Mouse (Mus musculus) granulocyte monocyte progenitor cell, adult 5-6 weeks (primary cell): ENCODE data around the gene Rbm7. TPM values are rescaled to one million over a fixed set of nuclear protein-coding genes. Genes with fewer than 3 reads are reported as not detected.
A peak's percentile ranks its signal among the peaks of the same experiment; 100 is the strongest.
"Not testable (repeated sequence)": the region's sequence is repeated elsewhere in the genome, so short reads cannot be mapped to it uniquely, and the experiment has no call there.

Source experiments
- ATAC-seq: replicated peaks from 2 replicates; pipeline ENCODE4 v1.8.0; 2016; ENCODE audit warnings: mild to moderate bottlenecking, moderate TSS enrichment, inconsistent platforms; ENCODE audit not compliant: poor library complexity, severe bottlenecking
- total RNA-seq, 2 experiments: library from RNA; stranded (forward) in 1 of 2; stranded (reverse) in 1 of 2; fragments of 200-712, 200-1000 nt in 1 of 2; fragments of >200 nt in 1 of 2; fragmentation: Nextera tagmentation in 1 of 2; gene quantifications; 2 replicates each; pipeline ENCODE4 v1.2.3; 2014 to 2017

Gene Rbm7
- total RNA-seq (2014; fragmentation: Nextera tagmentation) (76.4 and 85.5 TPM in 2 replicates), total RNA-seq (2017) (105 and 130 TPM in 2 replicates)

DNA sequence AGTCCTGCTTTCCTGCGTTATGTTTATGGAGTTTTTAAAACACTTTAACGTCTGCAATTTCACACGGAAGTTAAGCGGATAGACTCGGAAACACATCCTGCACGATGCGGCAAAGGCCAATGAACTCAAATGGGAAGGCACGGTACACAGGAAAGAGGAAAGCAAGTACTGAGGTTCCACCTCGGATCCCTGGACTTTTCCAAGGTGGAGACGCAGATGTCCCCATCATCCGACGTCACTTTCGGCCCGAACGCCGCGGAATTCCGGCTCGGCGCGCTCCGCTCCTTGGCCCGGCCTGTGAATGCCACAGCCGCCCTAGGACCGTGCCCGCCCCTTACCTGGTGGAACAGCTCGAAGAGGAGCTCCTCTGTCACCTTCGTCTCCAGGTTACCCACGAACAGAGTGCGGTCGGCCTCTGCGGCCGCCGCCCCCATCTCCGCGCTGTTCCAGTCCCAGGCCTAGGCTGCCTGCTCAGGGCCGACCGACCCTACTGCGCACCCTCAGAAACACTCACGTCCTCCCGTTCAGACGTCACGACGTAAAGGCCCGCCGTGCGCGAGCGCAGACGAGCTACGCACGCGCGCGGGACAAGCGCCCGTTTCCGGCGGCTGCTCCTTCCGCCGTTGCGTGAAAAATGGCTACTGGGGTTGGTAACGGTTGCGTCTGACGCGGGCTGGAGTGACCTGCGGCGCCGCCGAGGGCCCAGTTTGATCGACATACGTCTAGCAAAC lies at the start of gene Rbm7, which contains the start of gene Gm5617:
Gene Rbm7 (minus strand): TSS at position 483 of the 731 bp plus-strand sequence.
Gene Gm5617 (plus strand): TSS at position 626 of the 731 bp plus-strand sequence.
- peak; percentile 97 for ATAC-seq

DNA sequence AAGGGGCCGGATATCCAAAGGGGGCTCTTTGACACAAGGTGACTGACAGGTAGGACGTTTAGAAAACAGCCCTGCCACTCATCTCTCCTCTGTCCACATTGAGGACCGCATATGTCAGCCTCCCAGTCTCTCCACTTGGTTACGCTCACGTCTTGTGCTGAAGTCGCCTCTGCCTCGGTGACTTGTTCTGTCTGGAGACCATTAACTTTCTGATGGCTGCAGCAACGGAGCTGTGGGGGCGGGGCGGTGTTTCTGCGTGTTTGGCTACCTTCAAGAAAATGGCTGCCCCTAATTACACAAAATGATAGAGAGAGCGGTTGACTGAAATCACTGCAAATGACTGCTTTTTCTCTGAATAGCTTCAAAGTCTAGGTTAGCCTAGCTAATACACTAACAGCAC lies 43.6 kb upstream of the Rbm7 start:
- ATAC-seq: no peak

DNA sequence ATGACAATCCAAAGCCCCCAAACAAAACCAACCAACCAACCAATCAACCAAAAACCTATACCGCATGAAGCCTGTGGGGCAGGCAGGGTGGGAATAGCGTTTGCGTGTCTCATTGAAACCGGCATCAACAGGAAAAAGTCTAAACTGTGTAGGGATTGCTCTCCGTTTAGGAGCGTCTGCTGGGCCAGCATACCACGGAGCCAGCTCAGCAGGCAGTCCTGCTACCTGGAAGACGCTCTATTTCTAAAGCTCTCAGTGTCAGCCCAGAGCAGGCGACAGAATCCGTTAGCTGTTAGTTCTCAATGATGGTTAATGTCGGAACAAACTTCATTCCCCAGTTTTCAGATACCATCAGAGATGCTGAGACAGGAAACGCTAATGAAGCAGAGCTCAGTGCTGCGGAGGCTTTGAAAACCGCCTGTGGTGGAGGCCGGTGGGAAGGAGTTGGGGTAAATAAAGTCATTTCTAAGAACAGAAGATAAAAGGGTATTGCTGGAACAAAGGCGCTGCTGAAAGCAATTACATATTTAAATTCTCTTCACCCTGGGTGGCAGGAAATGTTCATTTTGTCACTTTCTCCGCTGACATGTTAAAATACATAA lies 43.0 kb upstream of the Rbm7 start:
- ATAC-seq: 0 out of 2 replicates have a peak, but pooled peaks have one; percentile 14

DNA sequence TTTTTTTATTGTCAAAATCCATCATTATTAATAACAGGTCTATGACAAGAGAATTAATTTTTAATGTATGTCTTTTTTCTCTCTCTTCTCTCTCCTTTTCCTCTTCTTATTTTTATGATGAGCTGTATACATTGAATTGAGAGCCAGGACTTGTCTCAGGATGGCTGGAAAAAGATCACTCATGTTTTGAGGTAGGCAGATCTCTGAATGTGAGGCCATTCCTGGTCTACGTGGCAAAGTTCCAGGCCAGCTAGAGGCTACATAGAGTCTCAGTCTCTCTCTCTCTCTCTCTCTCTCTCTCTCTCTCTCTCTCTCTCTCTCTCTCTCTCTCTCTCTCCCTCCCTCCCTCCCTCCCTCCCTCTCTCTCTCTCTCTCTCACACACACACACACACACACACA lies 42.5 kb upstream of the Rbm7 start:
- ATAC-seq: not testable (repeated sequence)

DNA sequence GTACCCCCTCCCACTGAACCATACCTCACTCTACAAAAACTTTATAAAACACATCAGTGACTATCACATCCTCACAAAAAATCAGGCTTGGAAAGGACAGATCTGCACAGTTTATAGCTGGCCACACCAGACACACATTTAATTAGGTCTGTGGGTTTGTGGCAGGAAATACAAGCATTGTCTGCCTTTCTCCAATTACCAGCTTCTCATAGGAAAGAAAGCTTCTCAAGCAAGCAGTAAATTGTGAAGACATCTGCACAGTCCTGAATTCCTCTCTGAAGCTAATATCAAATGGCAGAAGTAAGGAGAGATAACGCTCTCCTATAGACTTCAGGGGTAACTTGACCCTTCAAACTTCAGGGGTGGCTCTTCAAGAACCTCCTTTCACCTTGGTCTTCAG lies 41.3 kb upstream of the Rbm7 start:
- no peak for ATAC-seq

DNA sequence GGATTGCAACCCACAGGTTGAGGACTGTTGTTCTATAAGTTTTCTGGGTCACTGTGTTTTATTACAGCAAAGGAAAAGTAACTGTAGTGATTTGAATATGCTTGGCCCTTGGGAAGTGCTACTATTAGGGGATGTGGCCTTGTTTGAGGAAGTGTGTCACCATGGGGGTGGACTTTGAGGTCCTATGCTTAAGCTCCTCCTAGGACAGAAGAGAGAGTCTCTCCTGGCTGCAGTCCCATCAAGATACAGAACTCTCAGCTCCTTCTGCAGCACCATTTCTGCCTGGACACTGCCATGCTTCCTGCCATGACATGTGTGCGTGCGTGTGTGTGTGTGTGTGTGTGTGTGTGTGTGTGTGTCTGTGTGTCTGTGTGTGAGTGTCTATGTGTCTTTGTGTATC lies 37.6 kb upstream of the Rbm7 start:
- peak; percentile 92 for ATAC-seq

DNA sequence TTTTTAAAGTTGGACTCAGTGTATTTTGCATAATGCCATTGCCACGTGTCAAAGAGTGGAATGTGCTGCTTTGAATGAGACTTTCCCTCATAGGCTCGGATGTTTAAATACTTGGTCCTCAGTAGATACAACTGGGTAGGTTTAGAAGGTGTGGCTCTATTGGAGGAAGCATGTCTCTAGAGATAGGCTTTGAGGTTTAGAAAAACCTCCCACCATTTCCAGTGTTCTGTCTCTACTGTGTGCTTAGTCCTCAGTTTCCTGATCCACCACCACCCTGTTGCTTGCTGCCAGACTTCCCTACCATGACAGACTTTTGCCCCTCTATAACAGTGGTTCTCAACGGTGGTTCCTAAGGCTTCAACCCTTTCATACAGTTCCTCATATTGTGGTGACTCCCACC lies 37.1 kb upstream of the Rbm7 start:
- ATAC-seq: 0 out of 2 replicates have a peak, but pooled peaks have one; percentile 24

DNA sequence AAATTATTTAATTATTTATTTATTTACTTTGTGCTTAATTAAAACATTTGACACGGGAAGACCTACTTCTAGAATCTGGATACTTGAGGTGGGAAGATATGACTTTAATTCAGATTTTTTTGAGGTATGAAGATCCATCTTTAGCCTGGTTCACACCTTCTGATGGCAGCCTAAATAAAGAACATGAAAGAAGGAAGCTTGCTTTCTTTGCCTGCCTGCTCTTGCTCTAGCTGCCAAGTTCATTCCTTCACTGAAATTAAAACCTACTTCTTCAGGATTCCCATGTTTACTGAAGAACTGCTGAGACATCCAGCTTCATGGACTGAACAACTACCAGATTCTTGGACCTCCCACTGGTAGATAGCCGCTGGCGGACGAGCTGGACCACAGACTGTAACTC lies 36.2 kb upstream of the Rbm7 start:
- no peak for ATAC-seq

DNA sequence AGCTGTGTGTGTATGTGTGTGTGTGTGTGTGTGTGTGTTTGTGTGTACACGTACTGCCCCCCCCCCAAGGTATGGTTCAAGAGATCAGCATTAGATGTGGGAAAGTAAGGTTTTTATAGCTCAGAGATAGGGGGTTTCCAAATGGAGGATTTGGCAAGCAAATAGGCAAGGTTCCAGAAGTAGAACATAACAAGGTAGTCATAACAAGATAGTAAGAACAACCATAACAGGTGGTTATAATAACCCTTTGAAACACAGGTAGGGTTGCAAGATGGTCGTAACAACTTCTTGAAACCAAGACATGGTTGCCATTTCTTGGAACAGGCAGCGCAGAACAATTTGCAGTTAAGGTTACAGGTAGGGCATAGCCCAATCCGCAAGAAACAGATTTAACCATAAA lies 31.4 kb upstream of the Rbm7 start:
- no peak for ATAC-seq

DNA sequence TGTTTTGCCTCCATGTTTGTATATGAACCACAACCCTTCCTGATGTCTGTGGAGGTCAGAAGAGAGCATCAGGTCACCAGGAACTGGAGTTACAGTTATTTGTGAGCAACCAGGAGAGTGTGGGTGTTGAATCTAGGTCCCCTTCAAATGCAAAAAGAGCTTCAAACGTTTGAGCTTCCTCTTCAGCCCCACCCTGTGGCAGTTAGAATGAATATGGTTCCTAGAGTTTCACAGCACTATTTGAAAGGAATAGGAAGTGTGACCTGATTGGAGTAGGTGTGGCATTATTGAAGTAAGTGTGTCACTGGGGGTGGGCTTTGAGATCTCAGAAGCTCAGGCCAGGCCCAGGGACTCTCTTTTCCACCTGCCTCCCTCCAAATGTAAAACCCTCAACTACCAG lies 30.5 kb upstream of the Rbm7 start:
- ATAC-seq: peak; percentile 88

DNA sequence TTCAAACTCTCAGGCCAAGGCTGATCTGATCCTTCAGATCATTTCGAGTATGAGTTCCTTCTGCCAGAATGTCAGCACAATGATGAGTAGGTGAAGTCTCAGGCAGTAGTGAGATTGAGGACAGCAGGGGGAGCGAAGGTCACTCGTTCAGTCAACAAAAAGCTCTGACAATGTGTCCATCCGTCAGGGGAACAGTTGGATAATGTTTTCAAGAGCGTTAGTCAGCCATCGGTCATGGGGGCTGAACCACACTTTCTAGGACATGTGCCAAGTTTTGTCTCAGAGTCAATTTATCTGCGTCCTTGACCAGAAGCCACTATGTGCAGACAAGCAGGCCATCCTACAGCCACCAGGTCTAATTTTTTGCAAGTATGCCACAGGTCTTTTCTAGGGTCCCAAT lies 25.3 kb upstream of the Rbm7 start:
- not testable (repeated sequence) for ATAC-seq

DNA sequence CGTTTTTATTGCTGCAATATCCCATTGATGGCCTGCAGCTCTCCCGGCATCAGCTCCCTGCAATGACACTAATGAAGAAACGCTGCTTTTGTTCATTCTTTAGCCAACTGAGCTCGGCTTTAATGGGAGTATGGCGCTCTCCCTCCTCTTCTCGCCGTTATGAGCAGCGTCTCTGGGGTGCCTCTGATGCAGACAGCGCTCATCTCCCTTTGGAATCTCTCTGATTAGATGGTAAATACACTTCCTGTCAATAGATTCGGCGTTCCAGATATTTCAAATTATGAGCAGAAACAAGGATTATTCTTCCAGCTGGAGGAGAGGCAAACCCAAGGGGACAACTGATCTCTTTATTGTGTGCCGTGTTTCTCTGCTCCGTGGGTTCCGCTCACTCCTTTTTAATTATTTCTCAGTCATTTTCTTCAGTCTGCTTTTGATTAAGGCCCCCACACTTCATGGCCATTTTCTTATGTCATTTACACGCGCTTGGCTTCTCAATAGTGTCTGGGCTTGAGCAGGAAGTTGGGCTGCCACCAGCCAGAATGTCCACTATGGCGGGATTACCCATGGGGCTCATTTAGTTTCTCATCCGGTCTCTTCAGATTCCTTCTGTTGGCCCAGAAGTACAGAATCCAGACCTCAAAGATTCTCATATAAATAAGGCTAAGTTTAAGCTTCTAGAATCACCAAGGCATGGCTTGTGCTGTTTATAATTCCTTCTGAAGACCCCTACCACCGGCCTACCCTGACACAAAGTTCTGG lies 22.5 kb upstream of the Rbm7 start:
- ATAC-seq: no peak

DNA sequence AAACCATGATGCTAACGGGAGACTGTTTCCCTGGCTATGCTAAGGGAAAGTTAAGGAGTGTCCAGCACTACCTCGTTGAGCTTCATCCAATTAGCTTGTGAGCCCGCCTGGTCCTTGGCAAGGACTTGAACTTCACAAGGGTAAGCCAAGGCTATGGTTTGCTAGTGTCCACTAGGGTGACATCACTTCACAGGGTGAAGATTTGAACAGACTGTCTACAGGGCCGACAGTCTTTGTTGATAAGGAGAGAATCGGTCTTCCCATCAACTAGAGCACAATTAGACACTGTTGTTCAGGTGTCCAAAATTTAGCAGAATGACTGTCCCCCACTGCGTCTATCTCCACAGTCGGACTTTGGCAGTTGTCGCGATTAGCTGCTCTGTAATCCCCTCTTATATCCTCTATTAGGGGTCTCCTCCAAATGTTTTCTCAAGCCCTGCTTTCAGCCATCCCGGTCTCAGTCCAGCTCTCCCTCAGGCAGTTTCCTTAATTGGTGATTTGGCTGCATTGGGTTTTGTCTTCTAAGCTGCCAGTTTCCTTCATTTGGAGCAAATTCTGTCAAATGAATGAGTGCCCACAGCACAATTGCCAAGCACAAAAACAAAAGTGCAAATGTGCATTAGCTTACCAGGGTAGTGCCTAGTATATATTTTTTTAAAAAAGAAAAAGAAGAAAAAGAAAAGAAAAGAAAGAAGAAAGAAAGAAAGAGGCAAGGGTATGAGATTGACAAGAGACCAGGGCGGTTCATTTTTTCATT lies 21.7 kb upstream of the Rbm7 start:
- no peak for ATAC-seq

DNA sequence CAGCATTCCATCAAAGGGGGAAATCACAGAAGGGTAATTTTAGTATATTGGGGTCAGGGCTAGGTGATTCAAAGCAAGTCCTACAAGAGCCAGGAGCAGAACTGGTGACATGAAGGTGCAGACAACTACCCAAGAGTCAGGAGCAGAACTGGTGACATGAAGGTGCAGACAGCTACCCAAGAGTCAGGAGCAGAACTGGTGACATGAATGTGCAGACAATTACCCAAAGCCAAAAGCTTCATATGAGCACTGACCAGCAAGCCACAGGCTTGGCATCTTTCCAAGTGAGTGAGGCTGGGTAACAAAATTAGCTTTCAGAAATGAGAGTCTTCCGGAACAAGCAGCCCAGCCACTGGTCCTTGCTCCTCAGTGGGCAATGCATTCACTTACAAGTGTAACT lies 20.2 kb upstream of the Rbm7 start:
- ATAC-seq: peak; percentile 65

DNA sequence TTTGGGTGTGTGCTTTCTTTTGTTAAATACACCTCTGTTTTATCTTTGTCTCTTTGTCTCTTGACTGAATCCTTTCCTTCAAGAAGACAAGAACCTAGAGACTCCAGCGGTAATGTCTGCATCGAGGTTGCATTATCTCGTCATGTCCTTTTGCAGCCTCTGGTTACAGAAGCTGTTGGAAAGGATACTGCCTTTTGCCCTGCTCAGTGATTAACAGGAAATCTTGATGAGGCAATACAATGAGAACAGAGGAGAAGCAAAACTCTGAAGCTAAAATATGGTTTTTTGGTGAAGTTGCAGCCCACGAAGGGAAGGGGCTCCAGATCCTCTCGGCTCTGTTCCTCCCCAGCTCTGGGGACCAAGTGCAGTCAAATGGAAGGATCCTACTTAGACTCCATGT lies 15.0 kb upstream of the Rbm7 start:
- ATAC-seq: peak; percentile 73

DNA sequence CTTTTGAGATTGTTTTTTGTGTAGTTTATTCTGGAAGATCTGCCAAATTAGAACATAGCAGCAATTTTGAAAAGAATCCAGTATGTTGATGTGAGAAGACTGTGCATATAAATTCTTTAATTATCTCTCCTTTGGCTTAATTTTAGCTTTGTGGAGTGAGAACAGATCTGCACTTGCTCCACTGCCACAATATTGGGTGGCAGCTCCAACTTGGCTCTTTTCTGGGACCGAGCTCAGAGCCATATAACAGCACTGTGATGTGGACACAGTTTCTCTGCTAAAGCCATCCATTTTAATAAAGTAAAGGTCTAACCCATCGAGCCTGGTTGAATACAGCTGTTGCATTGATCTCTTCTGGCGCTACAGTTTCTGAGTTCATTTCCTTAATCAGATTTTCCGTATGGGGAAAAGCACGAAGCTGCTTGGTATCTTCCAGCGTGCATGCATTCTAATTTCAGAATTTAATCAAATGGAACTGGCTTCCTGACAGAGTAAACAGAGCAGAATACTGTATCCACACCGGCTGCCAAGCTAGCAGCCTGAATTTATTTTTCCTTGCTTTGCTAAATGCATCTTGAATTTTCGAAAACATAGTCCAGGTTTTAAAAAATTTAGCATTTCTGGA lies 9.8 kb upstream of the Rbm7 start:
- ATAC-seq: no peak

DNA sequence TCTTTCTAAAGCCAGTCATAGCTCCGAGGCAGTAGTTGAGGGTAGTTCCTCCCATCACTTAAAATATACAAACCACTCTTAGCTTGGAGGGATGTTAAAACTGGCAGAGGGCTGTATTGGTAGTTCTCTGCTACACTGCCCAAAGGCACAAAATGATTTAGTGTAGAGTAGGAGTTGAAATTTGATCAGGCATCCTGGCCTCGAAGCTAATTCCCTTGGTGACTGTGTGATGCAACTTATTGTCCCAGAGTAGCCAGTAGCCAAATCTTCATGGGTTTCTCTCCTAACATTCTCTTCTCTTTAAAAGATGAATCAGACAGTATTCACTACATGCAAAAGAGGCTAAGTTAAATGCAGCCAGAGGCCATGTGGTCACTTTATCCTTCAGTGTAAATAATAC lies 7.9 kb upstream of the Rbm7 start:
- no peak for ATAC-seq

DNA sequence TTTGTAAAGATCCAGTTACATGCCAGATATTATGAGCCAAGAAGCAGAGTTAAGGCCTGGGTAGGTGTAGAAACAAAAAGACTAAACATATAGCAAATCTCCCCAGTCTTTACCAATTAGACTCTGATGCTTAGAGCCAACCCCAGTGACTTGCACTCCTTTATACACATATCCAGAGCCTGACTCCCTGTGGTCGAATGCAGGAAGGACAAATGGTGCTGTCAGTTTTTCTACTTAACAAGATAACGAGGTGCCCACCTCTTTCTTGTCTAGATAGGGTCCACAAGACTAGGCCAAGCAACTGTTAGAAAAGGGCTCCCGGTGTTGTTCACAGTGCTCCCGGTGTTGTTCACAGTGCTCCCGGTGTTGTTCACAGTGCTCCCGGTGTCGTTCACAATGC lies 6.1 kb upstream of the Rbm7 start:
- no peak for ATAC-seq

DNA sequence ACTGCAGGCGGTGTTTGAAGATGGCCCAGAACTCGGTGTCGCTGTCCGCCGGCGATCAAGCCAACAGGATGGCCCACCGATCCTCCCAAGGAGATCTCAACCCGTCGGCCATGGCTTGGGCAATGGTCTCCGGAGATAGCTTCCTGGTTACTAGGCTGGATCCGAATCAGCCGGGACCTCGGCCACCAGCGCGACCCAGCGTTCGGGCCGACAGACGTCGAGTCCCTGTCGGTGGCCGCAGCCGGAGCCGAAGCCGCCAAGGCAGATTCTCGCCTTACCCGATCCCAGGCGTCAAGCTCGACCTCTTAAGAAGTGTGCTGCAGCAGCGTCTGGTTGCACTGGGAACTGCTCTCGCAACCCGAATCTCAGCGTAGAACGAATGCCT lies 441 bp upstream of the Rbm7 start:
- peak; percentile 59 for ATAC-seq
